Mouse (Mus musculus): ENCODE measurements around the gene Pipox. TPM values are rescaled to one million over a fixed set of nuclear protein-coding genes. Genes with fewer than 3 reads are reported as not detected.
A peak's percentile ranks its signal among the peaks of the same experiment; 100 is the strongest.

The Pipox gene
- polyA plus RNA-seq, 1 experiment from 2014 or later, result 6.1 TPM

- Histone ChIP-seq H3K4me1 (replicated peaks) (peaks cover 51% of the 10 kb centered on the region), H3K4me2 (no peak overlapping the region), H3K4me3 (no peak overlapping the region), H3K27ac (replicated peaks) (no peak overlapping the region), H3K36me3 (no peaks in the 10 kb centered on the region), H3K9me3 (no peaks in the 10 kb centered on the region), H3K27me3 (peaks cover 57% of the 10 kb centered on the region), H3K9ac (no peak overlapping the region)
- 44% methylated on average over 1 of the region's 1 CpGs for WGBS
- no peak for ATAC-seq (ENCODE audit: low read depth)
These were observed 10.8 kb upstream of the Pipox start for GRCm38 (mm10) chr11:77904707-77905106.

GRCm38 (mm10) chr11:77903761-77904160 is 9.9 kb upstream of the Pipox start:
- Histone ChIP-seq H3K27me3 (peaks cover 61% of the 10 kb centered on the region), H3K9me3 (no peaks in the 10 kb centered on the region), H3K36me3 (no peaks in the 10 kb centered on the region), H3K9ac (no peak overlapping the region; the same call in 1 of the 2 replicates), H3K4me1 (replicated peaks) (peaks cover 46% of the 10 kb centered on the region), H3K27ac (replicated peaks) (peak overlapping the region; percentile 79), H3K4me2 (no peak overlapping the region), H3K4me3 (no peak overlapping the region)
- WGBS, result 25% methylated on average over 3 of the region's 3 CpGs
- ATAC-seq (ENCODE audit: low read depth), result no peak

- 0 out of 2 replicates have a peak overlapping the region, but pooled peaks have one; percentile 0 for H3K9ac ChIP-seq
- H3K4me2 ChIP-seq, result no peak overlapping the region
- no peak for ATAC-seq (ENCODE audit: low read depth)
- H3K36me3 ChIP-seq, result no peaks in the 10 kb centered on the region
- H3K9me3 ChIP-seq, result no peaks in the 10 kb centered on the region
- peaks cover 65% of the 10 kb centered on the region for H3K27me3 ChIP-seq
- no peak overlapping the region for H3K4me3 ChIP-seq
- peak overlapping the region; percentile 67 for H3K27ac ChIP-seq (replicated peaks)
- peaks cover 59% of the 10 kb centered on the region for H3K4me1 ChIP-seq (replicated peaks)
- WGBS, result 44% methylated on average over 8 of the region's 8 CpGs
These were observed 8.0 kb upstream of the Pipox start for GRCm38 (mm10) chr11:77901775-77902355.

GRCm38 (mm10) chr11:77901366-77901765 is 7.5 kb upstream of the Pipox start:
- Histone ChIP-seq H3K9me3 (no peaks in the 10 kb centered on the region), H3K4me3 (no peak overlapping the region), H3K27me3 (peaks cover 70% of the 10 kb centered on the region), H3K4me2 (no peak overlapping the region), H3K36me3 (no peaks in the 10 kb centered on the region), H3K27ac (replicated peaks) (peak overlapping the region; percentile 67), H3K4me1 (replicated peaks) (peaks cover 59% of the 10 kb centered on the region), H3K9ac (0 out of 2 replicates have a peak overlapping the region, but pooled peaks have one; percentile 0)
- no peak for ATAC-seq (ENCODE audit: low read depth)
- WGBS, result 59% methylated on average over 5 of the region's 5 CpGs

- 89% methylated on average over 4 of the region's 4 CpGs for WGBS
- ATAC-seq (ENCODE audit: low read depth), result no peak
These were observed 6.8 kb upstream of the Pipox start for GRCm38 (mm10) chr11:77900696-77901095.

GRCm38 (mm10) chr11:77900187-77900586 is 6.3 kb upstream of the Pipox start:
- Histone ChIP-seq H3K27ac (replicated peaks) (no peak overlapping the region), H3K9ac (no peak overlapping the region), H3K36me3 (no peaks in the 10 kb centered on the region), H3K4me3 (no peak overlapping the region), H3K4me2 (no peak overlapping the region), H3K9me3 (no peaks in the 10 kb centered on the region), H3K4me1 (replicated peaks) (peaks cover 66% of the 10 kb centered on the region), H3K27me3 (peaks cover 79% of the 10 kb centered on the region)
- ATAC-seq (ENCODE audit: low read depth), result no peak
- WGBS, result 86% methylated on average over 3 of the region's 3 CpGs

More at GRCm38 (mm10) chr11:77900696-77901095, 6.8 kb upstream of the Pipox start:
- no peak overlapping the region for H3K27ac ChIP-seq (replicated peaks)
- no peaks in the 10 kb centered on the region for H3K9me3 ChIP-seq
- peaks cover 77% of the 10 kb centered on the region for H3K27me3 ChIP-seq
- H3K9ac ChIP-seq, result no peak overlapping the region
- H3K4me1 ChIP-seq (replicated peaks), result peaks cover 61% of the 10 kb centered on the region
- H3K36me3 ChIP-seq, result no peaks in the 10 kb centered on the region
- H3K4me2 ChIP-seq, result no peak overlapping the region
- no peak overlapping the region for H3K4me3 ChIP-seq

GRCm38 (mm10) chr11:77896820-77897805 is 3.2 kb upstream of the Pipox start:
- ATAC-seq (ENCODE audit: low read depth), result no peak
- H3K4me3 ChIP-seq, result no peak overlapping the region

GRCm38 (mm10) chr11:77896480-77896819 is 2.6 kb upstream of the Pipox start:
- H3K4me2 ChIP-seq, result peak overlapping the region; percentile 34
- ATAC-seq (ENCODE audit: low read depth), result no peak
- no peak overlapping the region for H3K4me3 ChIP-seq
- H3K27me3 ChIP-seq, result peaks cover 72% of the 10 kb centered on the region
- H3K9ac ChIP-seq, result peak overlapping the region; percentile 54
- H3K36me3 ChIP-seq, result no peaks in the 10 kb centered on the region
- 26% methylated on average over 6 of the region's 6 CpGs for WGBS
- peak overlapping the region; percentile 81 for H3K27ac ChIP-seq (replicated peaks)
- peaks cover 75% of the 10 kb centered on the region for H3K4me1 ChIP-seq (replicated peaks)
- H3K9me3 ChIP-seq, result no peaks in the 10 kb centered on the region

More at GRCm38 (mm10) chr11:77896820-77897805, 3.2 kb upstream of the Pipox start:
- 18% methylated on average over 23 of the region's 23 CpGs for WGBS
- no peaks in the 10 kb centered on the region for H3K36me3 ChIP-seq
- no peaks in the 10 kb centered on the region for H3K9me3 ChIP-seq
- H3K9ac ChIP-seq, result peak overlapping the region; percentile 54
- peak overlapping the region; percentile 81 for H3K27ac ChIP-seq (replicated peaks)
- H3K27me3 ChIP-seq, result peaks cover 69% of the 10 kb centered on the region
- H3K4me2 ChIP-seq, result peak overlapping the region; percentile 34
- peaks cover 77% of the 10 kb centered on the region for H3K4me1 ChIP-seq (replicated peaks)

- Histone ChIP-seq H3K9ac (0 out of 2 replicates have a peak overlapping the region, but pooled peaks have one; percentile 18), H3K9me3 (no peaks in the 10 kb centered on the region), H3K36me3 (no peaks in the 10 kb centered on the region), H3K4me3 (no peak overlapping the region), H3K4me1 (replicated peaks) (peaks cover 74% of the 10 kb centered on the region), H3K27me3 (peaks cover 68% of the 10 kb centered on the region), H3K27ac (replicated peaks) (peak overlapping the region; percentile 81), H3K4me2 (peak overlapping the region; percentile 34; the same call in 1 of the 2 replicates)
- 39% methylated on average over 9 of the region's 9 CpGs for WGBS
- no peak for ATAC-seq (ENCODE audit: low read depth)
These were observed 2.1 kb upstream of the Pipox start for GRCm38 (mm10) chr11:77896011-77896410.

GRCm38 (mm10) chr11:77894967-77895366 is 1.1 kb upstream of the Pipox start:
- Histone ChIP-seq H3K4me1 (replicated peaks) (peaks cover 83% of the 10 kb centered on the region), H3K4me2 (no peak overlapping the region), H3K27ac (replicated peaks) (peak overlapping the region; percentile 81; the same call in 1 of the 2 replicates), H3K9ac (no peak overlapping the region), H3K27me3 (peaks cover 61% of the 10 kb centered on the region), H3K4me3 (no peak overlapping the region), H3K36me3 (no peaks in the 10 kb centered on the region), H3K9me3 (no peaks in the 10 kb centered on the region)
- ATAC-seq (ENCODE audit: low read depth), result no peak
- 83% methylated on average over 2 of the region's 2 CpGs for WGBS

- Histone ChIP-seq H3K9ac (peak overlapping the region; percentile 58), H3K27me3 (peaks cover 49% of the 10 kb centered on the region), H3K9me3 (no peaks in the 10 kb centered on the region), H3K4me2 (peak overlapping the region; percentile 31), H3K4me1 (replicated peaks) (peaks cover 84% of the 10 kb centered on the region), H3K4me3 (no peak overlapping the region), H3K27ac (replicated peaks) (peak overlapping the region; percentile 92), H3K36me3 (no peaks in the 10 kb centered on the region)
- 0 out of 2 replicates have a peak, but pooled peaks have one; percentile 27 for ATAC-seq (ENCODE audit: low read depth)
- 28% methylated on average over 6 of the region's 6 CpGs for WGBS
These were observed 613 bp downstream of the Pipox start for GRCm38 (mm10) chr11:77893283-77893682.

- Histone ChIP-seq H3K27ac (replicated peaks) (peak overlapping the region; percentile 92), H3K4me2 (peak overlapping the region; percentile 31), H3K4me1 (replicated peaks) (peaks cover 84% of the 10 kb centered on the region), H3K4me3 (no peak overlapping the region), H3K9ac (no peak overlapping the region), H3K36me3 (no peaks in the 10 kb centered on the region), H3K27me3 (peaks cover 49% of the 10 kb centered on the region), H3K9me3 (no peaks in the 10 kb centered on the region)
- no peak for ATAC-seq (ENCODE audit: low read depth)
- 11% methylated on average over 5 of the region's 5 CpGs for WGBS
These were observed 1.0 kb downstream of the Pipox start for GRCm38 (mm10) chr11:77892883-77893282.
